In genomic region chr16:31249401-31249800, GRCm38 (mm10) we compare ENCODE assay signal across 24 mouse cellular contexts. TPM values are rescaled to one million over a fixed set of nuclear protein-coding genes. Genes with fewer than 3 reads are reported as not detected.
DNase-seq lines count a peak whose midpoint lies in the region; ATAC-seq and TF ChIP-seq lines count a peak whose summit lies in the region.
"Had no signal": no experiment of that assay in that cellular context is flagged by ENCODE, and none has a peak within 500 bp of the region (broad histone marks: within the 10 kb centered on the region; RNA-seq: fewer than 3 reads in every experiment).

No protein-coding gene starts in this region.

- no peak overlapping the region for H3K9ac ChIP-seq in liver, postnatal 0 days (replicated peaks)
- no peak overlapping the region for H3K9ac ChIP-seq in liver, embryonic 12.5 days
- no peak overlapping the region for H3K9ac ChIP-seq in forebrain, embryonic 11.5 days (ENCODE audit: low read length)
- H3K9ac ChIP-seq: forebrain, embryonic 12.5 days; forebrain, embryonic 15.5 days; heart, embryonic 12.5 days; heart, embryonic 15.5 days; hindbrain, embryonic 13.5 days had no signal

- H3K4me1 ChIP-seq in liver, postnatal 0 days (ENCODE audit: insufficient read depth) = no peaks in the 10 kb centered on the region
- peaks cover 10% of the 10 kb centered on the region for H3K4me1 ChIP-seq in liver, embryonic 12.5 days
- no peaks in the 10 kb centered on the region for H3K4me1 ChIP-seq in forebrain, embryonic 11.5 days (replicated peaks; ENCODE audit: control insufficient read depth, insufficient read depth, low read length)
- H3K4me1 ChIP-seq: forebrain, embryonic 12.5 days; forebrain, embryonic 15.5 days; heart, embryonic 12.5 days; heart, embryonic 15.5 days; hindbrain, embryonic 10.5 days; hindbrain, embryonic 13.5 days had no signal

- no peak for TF ChIP-seq CTCF in layer of hippocampus, adult 2 months (conservative IDR thresholded peaks at IDR 0.05)
- TF ChIP-seq CTCF in liver, postnatal 0 days (IDR thresholded peaks at IDR 0.05; ENCODE audit: low read depth) = no peak

- TF ChIP-seq EP300 in liver, postnatal 0 days (IDR thresholded peaks at IDR 0.05; ENCODE audit: low read depth) = no peak

- no peak overlapping the region for H3K4me2 ChIP-seq in liver, postnatal 0 days (ENCODE audit: low read depth, low read length)
- no peak overlapping the region for H3K4me2 ChIP-seq in liver, embryonic 12.5 days
- no peak overlapping the region for H3K4me2 ChIP-seq in forebrain, embryonic 11.5 days (ENCODE audit: low read depth, low read length, severe bottlenecking)
- H3K4me2 ChIP-seq: forebrain, embryonic 12.5 days; forebrain, embryonic 15.5 days; heart, embryonic 12.5 days; heart, embryonic 15.5 days; hindbrain, embryonic 13.5 days had no signal

- peaks cover 9% of the 10 kb centered on the region for H3K36me3 ChIP-seq in liver, postnatal 0 days (replicated peaks; ENCODE audit: insufficient read depth, low read length)
- peaks cover 12% of the 10 kb centered on the region for H3K36me3 ChIP-seq in liver, embryonic 12.5 days
- no peaks in the 10 kb centered on the region; the same call in 1 of the 2 replicates for H3K36me3 ChIP-seq in forebrain, embryonic 11.5 days (ENCODE audit: control insufficient read depth, insufficient read depth, low read length)

- H3K27me3 ChIP-seq in liver, postnatal 0 days (ENCODE audit: insufficient read depth, low read length) = no peaks in the 10 kb centered on the region
- no peaks in the 10 kb centered on the region for H3K27me3 ChIP-seq in liver, embryonic 12.5 days (replicated peaks)
- H3K27me3 ChIP-seq in forebrain, embryonic 11.5 days (ENCODE audit: control insufficient read depth, insufficient read depth, low read length) = no peaks in the 10 kb centered on the region
- H3K27me3 ChIP-seq: forebrain, embryonic 12.5 days; forebrain, embryonic 15.5 days; heart, embryonic 12.5 days; heart, embryonic 15.5 days; hindbrain, embryonic 13.5 days had no signal

- no peak overlapping the region for H3K4me3 ChIP-seq in layer of hippocampus, adult 2 months
- H3K4me3 ChIP-seq in liver, postnatal 0 days (ENCODE audit: low read depth, low read length) = no peak overlapping the region
- no peak overlapping the region for H3K4me3 ChIP-seq in liver, embryonic 12.5 days
- no peak overlapping the region for H3K4me3 ChIP-seq in forebrain, embryonic 11.5 days (ENCODE audit: low read depth, low read length)
- H3K4me3 ChIP-seq: forebrain, embryonic 12.5 days; forebrain, embryonic 15.5 days; heart, embryonic 12.5 days; heart, embryonic 15.5 days; hindbrain, embryonic 10.5 days; hindbrain, embryonic 13.5 days had no signal

- DNase-seq in layer of hippocampus, adult 2 months (ENCODE audit: low spot score in 2 of 2) = no peak
- DNase-seq in layer of hippocampus, adult 9-11 months = no peak
- no peak for DNase-seq in liver, postnatal 0 days
- peak; percentile 30 for DNase-seq in fat pad, adult 2 months (ENCODE audit: extremely low read depth, low read depth, low spot score)
- DNase-seq in natural killer cell, adult 2 months (ENCODE audit: low spot score in 2 of 2) = no peak
- no peak for DNase-seq in forebrain, embryonic 11.5 days (ENCODE audit: low spot score)
- DNase-seq: adrenal gland, adult 8-10 months; adrenal gland, postnatal 25 days; cerebellum, adult 18-20 months; cerebellum, adult 9-10 months; cerebellum, postnatal 14 days; gastrocnemius, postnatal 25 days; heart, postnatal 10 days; heart, postnatal 36 days had no signal

- H3K27ac ChIP-seq in layer of hippocampus, adult 2 months = peak overlapping the region; percentile 76
- no peak overlapping the region for H3K27ac ChIP-seq in liver, postnatal 0 days (ENCODE audit: low read depth)
- no peak overlapping the region for H3K27ac ChIP-seq in liver, embryonic 12.5 days
- H3K27ac ChIP-seq in forebrain, embryonic 11.5 days (ENCODE audit: low read depth, low read length) = no peak overlapping the region
- H3K27ac ChIP-seq: forebrain, embryonic 12.5 days; forebrain, embryonic 15.5 days; heart, embryonic 15.5 days; hindbrain, embryonic 10.5 days had no signal

- peak; percentile 61; the same call in 1 of the 2 replicates for ATAC-seq in liver, postnatal 0 days
- no peak for ATAC-seq in liver, embryonic 12.5 days
- ATAC-seq in forebrain, embryonic 11.5 days (replicated peaks; ENCODE audit: low FRiP score) = no peak
- ATAC-seq: activated CD4-positive, CD25-positive, alpha-beta regulatory T cell, adult 4 months; CD4-positive, CD25-positive, alpha-beta regulatory T cell, adult 4 months; forebrain, embryonic 15.5 days; hindbrain, embryonic 16.5 days had no signal

- WGBS in liver, postnatal 0 days (ENCODE audit: insufficient replicate concordance) = 69% methylated on average over 3 of the region's 3 CpGs
- WGBS in liver, embryonic 12.5 days (ENCODE audit: insufficient replicate concordance) = 84% methylated on average over 3 of the region's 3 CpGs
- WGBS in forebrain, embryonic 11.5 days = 95% methylated on average over 3 of the region's 3 CpGs

- no peaks in the 10 kb centered on the region for H3K9me3 ChIP-seq in liver, postnatal 0 days (ENCODE audit: low read length)
- H3K9me3 ChIP-seq in liver, embryonic 12.5 days (replicated peaks) = no peaks in the 10 kb centered on the region
- no peaks in the 10 kb centered on the region for H3K9me3 ChIP-seq in forebrain, embryonic 11.5 days (ENCODE audit: control insufficient read depth, low read length)
- H3K9me3 ChIP-seq: forebrain, embryonic 12.5 days; forebrain, embryonic 15.5 days; heart, embryonic 12.5 days; heart, embryonic 15.5 days; hindbrain, embryonic 10.5 days; hindbrain, embryonic 13.5 days had no signal

RNA-seq across cellular contexts. Expression of gene Ppp1r2, which starts 25.7 kb away (rescaled TPM):
- total RNA-seq in layer of hippocampus, adult 2 months (2021) = 10 to 100 TPM; 93.3 to 98.1 TPM
- 36.4 and 36.8 TPM in 2 replicates for polyA plus RNA-seq in liver, postnatal 0 days (2015; fragmentation: Nextera tagmentation; extraction: Ambion mirVana)
- polyA plus RNA-seq in liver, embryonic 12.5 days (2016; fragmentation: Nextera tagmentation; extraction: Ambion mirVana) = 48.4 and 49.9 TPM in 2 replicates
- polyA plus RNA-seq in forebrain, embryonic 11.5 days (2014; fragmentation: Nextera tagmentation; extraction: Ambion mirVana) = 109 and 110 TPM in 2 replicates

RNA-seq across cellular contexts. Expression of gene Acap2, which starts 48.4 kb away (rescaled TPM):
- total RNA-seq in layer of hippocampus, adult 2 months (2021) = 100 to 1,000 TPM; 140 to 148 TPM
- polyA plus RNA-seq in liver, postnatal 0 days (2015; fragmentation: Nextera tagmentation; extraction: Ambion mirVana) = 4.5 and 5.6 TPM in 2 replicates
- polyA plus RNA-seq in liver, embryonic 12.5 days (2016; fragmentation: Nextera tagmentation; extraction: Ambion mirVana) = 10.3 and 11.1 TPM in 2 replicates
- 24.8 and 29.5 TPM in 2 replicates for polyA plus RNA-seq in forebrain, embryonic 11.5 days (2014; fragmentation: Nextera tagmentation; extraction: Ambion mirVana)
